Mouse (Mus musculus) cerebellum, adult 2 months (tissue): ENCODE measurements around the gene Zbtb22. TPM values are rescaled to one million over a fixed set of nuclear protein-coding genes. Genes with fewer than 3 reads are reported as not detected.
A peak's percentile ranks its signal among the peaks of the same experiment; 100 is the strongest.

Experiments
- DNase-seq, 2 experiments: peaks; one replicate each; pipeline ENCODE4 v3.0.0; 2021
- H3K27ac ChIP-seq: fragments of 200-500 bp; 2 replicates; pipeline ENCODE4 v1.5.1; 2012; ENCODE audit warnings: low read length, control low read depth, inconsistent platforms; ENCODE audit not compliant: insufficient read depth
- H3K27me3 ChIP-seq: fragments of 200-500 bp; 2 replicates; pipeline ENCODE4 v1.6.1; 2012; ENCODE audit warnings: inconsistent platforms, mild to moderate bottlenecking, low read length, moderate library complexity; ENCODE audit not compliant: control insufficient read depth, insufficient read depth
- H3K4me1 ChIP-seq: fragments of 200-500 bp; 2 replicates; pipeline ENCODE4 v1.6.1; 2011; ENCODE audit warnings: low read length; ENCODE audit not compliant: control insufficient read depth, insufficient read depth
- H3K4me3 ChIP-seq: fragments of 200-500 bp; replicated peaks from 2 replicates; pipeline ENCODE3; 2011; ENCODE audit warnings: mild to moderate bottlenecking, low read depth, low read length, control low read depth; ENCODE audit not compliant: insufficient read depth
- CTCF ChIP-seq: fragments of 200-500 bp; IDR thresholded peaks from 2 replicates; pipeline ENCODE4 v1.5.1; 2011; ENCODE audit warnings: low read depth, mild to moderate bottlenecking, control low read depth, low read length, moderate library complexity, borderline replicate concordance; ENCODE audit not compliant: insufficient read depth
- POLR2A ChIP-seq: fragments of 200-500 bp; IDR thresholded peaks from 2 replicates; pipeline ENCODE4 v1.6.1; 2011; ENCODE audit warnings: low read length, control low read depth, borderline replicate concordance; ENCODE audit not compliant: insufficient read depth
- WGBS: fragments of 180-500 bp; shearing (Covaris S2); methylation state at CpG from one replicate; pipeline ENCODE4 v1.1.7; 2018; 5-methylcytosine and 5-hydroxymethylcytosine counted together
- polyA plus RNA-seq: library from polyadenylated mRNA; depleted of rRNA; stranded (reverse); fragments of >200 nt; gene quantifications from 2 replicates; pipeline ENCODE4 v1.2.3, GENCODE M21; 2012

The Zbtb22 gene
- polyA plus RNA-seq, 1 experiment: 33.4 TPM

- Histone ChIP-seq H3K27me3 (no peaks in the 10 kb centered on the region), H3K4me3 (no peak overlapping the region), H3K4me1 (peaks cover 11% of the 10 kb centered on the region), H3K27ac (no peak overlapping the region)
- TF ChIP-seq CTCF (no peak), POLR2A (no peak)
- 89% methylated on average over 7 of the region's 7 CpGs for WGBS
- DNase-seq: no peak
These were observed 5.7 kb downstream of the Zbtb22 start for GRCm38 (mm10) chr17:33921361-33921760.

GRCm38 (mm10) chr17:33924577-33925283 lies 9.0 kb downstream of the Zbtb22 start:
- no peaks in the 10 kb centered on the region for H3K4me1 ChIP-seq
- H3K4me3 ChIP-seq: no peak overlapping the region
- peak; percentile 41; the same call in 1 of the 2 replicates for TF ChIP-seq CTCF
- no peak for TF ChIP-seq POLR2A
- DNase-seq: no peak
- 84% methylated on average over 10 of the region's 10 CpGs for WGBS
- H3K27ac ChIP-seq: no peak overlapping the region
- H3K27me3 ChIP-seq: no peaks in the 10 kb centered on the region

- peak in 1 of 2 experiments; percentile 8 for DNase-seq
- no peak overlapping the region for H3K27ac ChIP-seq
- 79% methylated on average over 21 of the region's 21 CpGs for WGBS
- TF ChIP-seq CTCF: no peak
- TF ChIP-seq POLR2A: no peak
- no peaks in the 10 kb centered on the region for H3K4me1 ChIP-seq
- H3K4me3 ChIP-seq: no peak overlapping the region
- no peaks in the 10 kb centered on the region for H3K27me3 ChIP-seq
These were observed 9.9 kb downstream of the Zbtb22 start for GRCm38 (mm10) chr17:33925406-33926116.

GRCm38 (mm10) chr17:33926207-33926932 lies 10.7 kb downstream of the Zbtb22 start:
- 71% methylated on average over 17 of the region's 17 CpGs for WGBS
- no peaks in the 10 kb centered on the region for H3K27me3 ChIP-seq

GRCm38 (mm10) chr17:33928251-33928947 lies 12.7 kb downstream of the Zbtb22 start:
- Histone ChIP-seq H3K27ac (no peak overlapping the region), H3K4me1 (peaks cover 5% of the 10 kb centered on the region; the same call in 1 of the 2 replicates), H3K4me3 (peak overlapping the region; percentile 94), H3K27me3 (no peaks in the 10 kb centered on the region)
- TF ChIP-seq CTCF (no peak), POLR2A (no peak)
- DNase-seq: peak in 1 of 2 experiments; percentile 10
- WGBS: 50% methylated on average over 21 of the region's 21 CpGs

More at GRCm38 (mm10) chr17:33926207-33926932, 10.7 kb downstream of the Zbtb22 start:
- H3K4me1 ChIP-seq: peaks cover 3% of the 10 kb centered on the region; the same call in 1 of the 2 replicates
- TF ChIP-seq POLR2A (no peak), CTCF (no peak; the same call in 1 of the 2 replicates)
- H3K4me3 ChIP-seq: no peak overlapping the region
- H3K27ac ChIP-seq: no peak overlapping the region
- no peak for DNase-seq

GRCm38 (mm10) chr17:33929371-33930279 lies 13.9 kb downstream of the Zbtb22 start, which contains the start of gene Rgl2:
Gene Rgl2, plus strand, starts transcription at chr17:33929543.
- peak; percentile 94 to 97 for DNase-seq
- Histone ChIP-seq H3K4me3 (peak within 1 kb of the TSS; percentile 94), H3K4me1 (peaks cover 5% of the 10 kb centered on the region; the same call in 1 of the 2 replicates), H3K27ac (peak within 1 kb of the TSS; percentile 99), H3K27me3 (no peaks in the 10 kb centered on the region)
- under 1% methylated on average over 72 of the region's 80 CpGs for WGBS
- peak; percentile 19; the same call in 1 of the 2 replicates for TF ChIP-seq CTCF
- peak; percentile 76; the same call in 1 of the 2 replicates for TF ChIP-seq POLR2A
